9 mouse cellular contexts compared by ENCODE assay signal in genomic region chr13:30336148-30336801, GRCm38 (mm10). TPM values are rescaled to one million over a fixed set of nuclear protein-coding genes. Genes with fewer than 3 reads are reported as not detected.
A peak's percentile ranks its signal among the peaks of the same experiment; 100 is the strongest.
DNase-seq lines count a peak whose midpoint lies in the region; ATAC-seq and TF ChIP-seq lines count a peak whose summit lies in the region.
"Had no signal": no experiment of that assay in that cellular context is flagged by ENCODE, and none has a peak within 500 bp of the region (broad histone marks: within the 10 kb centered on the region; RNA-seq: fewer than 3 reads in every experiment).

TSS of gene Agtr1a (plus strand) at chr13:30336441.

- H3K9ac ChIP-seq in intestine, postnatal 0 days (ENCODE audit: low read depth, low read length): no peak within 1 kb of the TSS
- peak within 1 kb of the TSS; percentile 83 for H3K9ac ChIP-seq in liver, postnatal 0 days (replicated peaks)

- H3K4me1 ChIP-seq in intestine, postnatal 0 days (replicated peaks; ENCODE audit: control insufficient read depth, insufficient read depth, low read length): no peaks in the 10 kb centered on the region
- H3K4me1 ChIP-seq in liver, postnatal 0 days (ENCODE audit: insufficient read depth): peaks cover 6% of the 10 kb centered on the region; the same call in 1 of the 2 replicates

- TF ChIP-seq EP300 in liver, postnatal 0 days (IDR thresholded peaks at IDR 0.05; ENCODE audit: low read depth): no peak

- H3K4me3 ChIP-seq in layer of hippocampus, adult 2 months: peak within 1 kb of the TSS; percentile 62
- H3K4me3 ChIP-seq in intestine, postnatal 0 days (ENCODE audit: low read depth, low read length): peak within 1 kb of the TSS; percentile 41
- H3K4me3 ChIP-seq in liver, postnatal 0 days (ENCODE audit: low read depth, low read length): peak within 1 kb of the TSS; percentile 67
- H3K4me3 ChIP-seq: myocyte had no signal

- H3K36me3 ChIP-seq in intestine, postnatal 0 days (ENCODE audit: control insufficient read depth, insufficient read depth): no peaks in the 10 kb centered on the region
- no peaks in the 10 kb centered on the region for H3K36me3 ChIP-seq in liver, postnatal 0 days (replicated peaks; ENCODE audit: insufficient read depth, low read length)

- WGBS in intestine, postnatal 0 days: 3% methylated on average over 33 of the region's 33 CpGs
- WGBS in liver, postnatal 0 days (ENCODE audit: insufficient replicate concordance): 3% methylated on average over 33 of the region's 33 CpGs

- TF ChIP-seq CTCF in layer of hippocampus, adult 2 months (conservative IDR thresholded peaks at IDR 0.05): no peak
- no peak for TF ChIP-seq CTCF in intestine, postnatal 0 days (IDR thresholded peaks at IDR 0.05; ENCODE audit: low read depth)
- TF ChIP-seq CTCF in liver, postnatal 0 days (IDR thresholded peaks at IDR 0.05; ENCODE audit: low read depth): no peak

- 0 out of 2 replicates have a peak, but pooled peaks cover 3% of the 10 kb centered on the region for H3K27me3 ChIP-seq in intestine, postnatal 0 days (replicated peaks; ENCODE audit: control insufficient read depth, insufficient read depth, low read length)
- H3K27me3 ChIP-seq in liver, postnatal 0 days (ENCODE audit: insufficient read depth, low read length): no peaks in the 10 kb centered on the region

- peak; percentile 37 for ATAC-seq in granulocyte monocyte progenitor cell, adult 5-6 weeks (replicated peaks; ENCODE audit: poor library complexity, severe bottlenecking)
- 0 out of 2 replicates have a peak, but pooled peaks have one; percentile 13 for ATAC-seq in intestine, postnatal 0 days
- peak; percentile 78 for ATAC-seq in liver, postnatal 0 days

- DNase-seq in layer of hippocampus, adult 2 months (ENCODE audit: low spot score in 2 of 2): peak in 1 of 2 experiments; percentile 18
- no peak for DNase-seq in layer of hippocampus, adult 18-20 months (ENCODE audit: low spot score in 2 of 2)
- DNase-seq in embryo, embryonic 9.5 days (ENCODE audit: extremely low spot score): peak; percentile 84
- peak; percentile 81 for DNase-seq in liver, postnatal 0 days
- DNase-seq in ovary, postnatal 10 days (ENCODE audit: low spot score): peak; percentile 46
- peak; percentile 25 for DNase-seq in urinary bladder, postnatal 25 days (ENCODE audit: low spot score)

- H3K27ac ChIP-seq in layer of hippocampus, adult 2 months: peak within 1 kb of the TSS; percentile 28; the same call in 1 of the 2 replicates
- no peak within 1 kb of the TSS for H3K27ac ChIP-seq in intestine, postnatal 0 days (ENCODE audit: low read depth, low read length)
- peak within 1 kb of the TSS; percentile 82 for H3K27ac ChIP-seq in liver, postnatal 0 days (ENCODE audit: low read depth)

- H3K4me2 ChIP-seq in intestine, postnatal 0 days (replicated peaks; ENCODE audit: low read depth): peak within 1 kb of the TSS; percentile 77
- peak within 1 kb of the TSS; percentile 68 for H3K4me2 ChIP-seq in liver, postnatal 0 days (ENCODE audit: low read depth, low read length)

- no peaks in the 10 kb centered on the region for H3K9me3 ChIP-seq in intestine, postnatal 0 days (ENCODE audit: control insufficient read depth)
- H3K9me3 ChIP-seq in liver, postnatal 0 days (ENCODE audit: low read length): no peaks in the 10 kb centered on the region

RNA-seq across cellular contexts. Expression of gene Agtr1a, which starts in this region (rescaled TPM):
- total RNA-seq in layer of hippocampus, adult 2 months (2021): 1 to 10 TPM; 1.4 to 1.7 TPM
- 1 to 10 TPM; 1.2 to 1.6 TPM for total RNA-seq in layer of hippocampus, adult 18-20 months (2021)
- not detected in 2 replicates for total RNA-seq in granulocyte monocyte progenitor cell, adult 5-6 weeks (2014; fragmentation: Nextera tagmentation)
- total RNA-seq in granulocyte monocyte progenitor cell, adult 5-6 weeks (2017): not detected in 2 replicates
- 2.1 and 2.9 TPM in 2 replicates for polyA plus RNA-seq in intestine, postnatal 0 days (2015; fragmentation: Nextera tagmentation; extraction: Ambion mirVana)
- polyA plus RNA-seq in liver, postnatal 0 days (2015; fragmentation: Nextera tagmentation; extraction: Ambion mirVana): 39.7 and 47.8 TPM in 2 replicates
- polyA plus RNA-seq: myocyte had no signal

Comparison
In these comparisons a context has a peak if more than half of its experiments do, and no peak if none do; other contexts are left out.
1. RNA of gene Agtr1a (polyA plus RNA-seq): 39.7 to 47.8 TPM in liver, postnatal 0 days; 2.1 to 2.9 TPM in intestine, postnatal 0 days; every median in the first group is over 10 times any median in the second.
2. Peak in ATAC-seq in granulocyte monocyte progenitor cell, adult 5-6 weeks; RNA of the gene not detected or under 1 TPM.
3. DNase-seq: peak in embryo, embryonic 9.5 days (single experiment), liver, postnatal 0 days (single experiment), ovary, postnatal 10 days (single experiment) and urinary bladder, postnatal 25 days (single experiment); none in layer of hippocampus, adult 18-20 months (0 of 2).
4. ATAC-seq: peak in every context shown above with its lines; median percentile 78 in liver, postnatal 0 days; 37 in granulocyte monocyte progenitor cell, adult 5-6 weeks; 13 in intestine, postnatal 0 days.
5. Peak in every context shown above with its lines, with median percentiles within 50 percentile points of each other: H3K4me3 ChIP-seq.